In the genomic region with DNA sequence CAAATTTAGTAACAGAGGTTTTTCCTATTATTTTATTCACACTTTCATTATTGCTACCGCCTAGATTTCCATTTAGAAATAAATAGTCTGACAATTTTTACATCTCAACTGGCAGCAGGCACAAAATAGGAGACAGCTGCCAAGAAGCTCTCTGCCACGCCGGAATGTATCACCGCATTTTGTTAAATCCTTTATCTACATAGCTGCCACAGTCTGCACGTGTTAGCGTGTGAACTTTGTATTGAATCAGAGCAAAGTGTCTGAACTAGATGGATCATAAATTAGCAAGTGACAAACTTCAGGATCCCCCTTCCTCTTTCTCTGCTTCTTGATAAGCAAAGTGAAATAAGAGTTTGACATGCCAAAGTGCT, we compare ENCODE assay signal across 12 mouse cellular contexts.
"Had no signal": no experiment of that assay in that cellular context is flagged by ENCODE, and none has a peak within 500 bp of the region (broad histone marks: within the 10 kb centered on the region; RNA-seq: fewer than 3 reads in every experiment).

No protein-coding gene starts in this region.

- DNase-seq: kidney, adult 2 months; kidney, postnatal 14 days; liver; liver, embryonic 13.5 days; liver, postnatal 0 days; right cerebral cortex, postnatal 14 days; spleen, adult 18-20 months; thymus, adult 2 months; thymus, postnatal 25 days had no signal

- H3K36me3 ChIP-seq: kidney, embryonic 15.5 days; limb, embryonic 12.5 days; liver, embryonic 13.5 days; midbrain, embryonic 13.5 days had no signal

- H3K4me2 ChIP-seq: kidney, embryonic 15.5 days; limb, embryonic 12.5 days; liver, embryonic 13.5 days; midbrain, embryonic 13.5 days had no signal

- H3K4me1 ChIP-seq: kidney, embryonic 15.5 days; limb, embryonic 12.5 days; liver, embryonic 13.5 days; midbrain, embryonic 13.5 days had no signal

- H3K9ac ChIP-seq: kidney, embryonic 15.5 days; limb, embryonic 12.5 days; liver, embryonic 13.5 days; liver, postnatal 0 days; midbrain, embryonic 13.5 days had no signal

- H3K27me3 ChIP-seq: kidney, embryonic 15.5 days; limb, embryonic 12.5 days; liver, embryonic 13.5 days; midbrain, embryonic 13.5 days had no signal

- H3K9me3 ChIP-seq: kidney, embryonic 15.5 days; limb, embryonic 12.5 days; liver, embryonic 13.5 days; midbrain, embryonic 13.5 days had no signal

- ATAC-seq: liver, postnatal 0 days; midbrain, embryonic 13.5 days had no signal

- H3K4me3 ChIP-seq: kidney, embryonic 15.5 days; limb, embryonic 12.5 days; liver, embryonic 13.5 days; midbrain, embryonic 13.5 days had no signal

- H3K27ac ChIP-seq: kidney, embryonic 15.5 days; limb, embryonic 12.5 days; liver, embryonic 13.5 days; midbrain, embryonic 13.5 days had no signal
